Mouse (Mus musculus): ENCODE measurements around the gene Rfx8. TPM values are rescaled to one million over a fixed set of nuclear protein-coding genes. Genes with fewer than 3 reads are reported as not detected.

Gene Rfx8
- total RNA-seq, 2 experiments from 2014 or later, result not detected

- intact Hi-C loops (cut with DNase I), result no loop called here
- DNase-seq (ENCODE audit: extremely low spot score in 1 of 2, low spot score in 2 of 2), result no peak
Observed at GRCm38 (mm10) chr1:39623106-39623505, 97.7 kb downstream of the Rfx8 start.

GRCm38 (mm10) chr1:39618524-39618923 is 102.3 kb downstream of the Rfx8 start:
- no peak for DNase-seq (ENCODE audit: extremely low spot score in 1 of 2, low spot score in 2 of 2)
- intact Hi-C loops (cut with DNase I), result no loop called here

- intact Hi-C loops (cut with DNase I), result loop anchor here (2.0 kb wide), 1 partner anchor 35 kb away; the partner anchor contains the start of gene Creg2
- DNase-seq (ENCODE audit: extremely low spot score in 1 of 2, low spot score in 2 of 2), result no peak
Observed at GRCm38 (mm10) chr1:39615526-39615925, 105.3 kb downstream of the Rfx8 start.

Other genes with a start within 250 kb of the Rfx8 start
- 10 to 100 TPM; 17.7 to 19.2 TPM for gene Tbc1d8, start 242.2 kb downstream of the Rfx8 start, total RNA-seq (2021)
- gene Cnot11, start 186.0 kb downstream of the Rfx8 start, total RNA-seq (2021), result 10 to 100 TPM; 24.4 to 26.4 TPM
- gene Rnf149, start 143.6 kb downstream of the Rfx8 start, total RNA-seq (2021), result 10 to 100 TPM; 21.4 to 25.9 TPM
- gene Creg2, start 69.5 kb downstream of the Rfx8 start, total RNA-seq (2021), result 10 to 100 TPM; 57.4 to 62.0 TPM
- not detected for gene Gm3646, start 84.3 kb upstream of the Rfx8 start, total RNA-seq (2021)
- 100 to 1,000 TPM; 181 to 198 TPM for gene Map4k4, start 179.9 kb upstream of the Rfx8 start, total RNA-seq (2021)

All from left cerebral cortex, postnatal 10 days (tissue).